Mouse (Mus musculus): Measurements from ENCODE around the gene Arvcf. TPM values are rescaled to one million over a fixed set of nuclear protein-coding genes. Genes with fewer than 3 reads are reported as not detected.

Arvcf gene
- polyA plus RNA-seq, 1 experiment from 2014 or later: 20.6 TPM

DNA sequence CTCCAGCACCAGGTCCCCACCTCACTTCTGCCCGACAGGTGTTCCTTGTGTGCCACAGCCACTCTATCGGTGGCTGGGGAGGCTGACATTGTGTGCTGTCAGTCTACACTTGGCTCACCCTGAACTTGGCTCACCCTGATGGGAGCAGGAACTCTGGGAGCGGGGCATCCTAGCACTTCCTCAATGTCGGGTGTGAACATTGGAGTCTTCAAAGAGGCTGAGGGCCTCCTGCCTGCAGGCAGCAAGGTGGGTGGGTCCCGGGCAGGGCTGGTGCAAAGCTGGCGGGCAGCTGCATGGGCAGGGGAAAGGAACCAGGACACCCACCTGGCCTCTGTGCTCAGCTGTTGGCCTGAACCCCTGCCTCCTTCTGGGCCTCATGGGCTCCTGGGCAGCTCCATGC, 88.1 kb downstream of the Arvcf start:
- 89% methylated on average over 6 of the region's 6 CpGs for WGBS
- H3K27ac ChIP-seq: no peak overlapping the region

DNA sequence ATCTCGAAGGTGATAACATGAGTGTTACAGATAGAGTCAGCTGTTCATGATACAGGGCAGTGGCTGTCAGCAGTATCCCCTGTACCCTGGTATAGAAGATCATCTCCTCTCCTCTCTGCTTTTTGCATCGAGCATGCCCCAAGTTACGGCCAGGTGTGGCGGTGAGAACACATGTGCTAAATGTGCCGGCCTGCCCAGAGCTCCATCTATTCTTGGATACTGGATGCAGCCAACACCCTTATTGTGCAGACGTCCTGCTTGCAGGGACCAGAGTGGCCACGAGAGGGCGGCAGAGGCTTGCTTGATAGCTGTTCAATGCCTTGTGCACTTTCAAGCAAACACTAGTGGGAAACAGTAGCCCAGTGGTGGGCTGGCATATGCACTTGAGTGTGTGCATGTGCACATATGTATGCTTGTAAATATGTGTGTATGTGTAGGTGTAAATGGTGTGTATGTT, 95.4 kb downstream of the Arvcf start:
- DNase-seq (ENCODE audit: low spot score): peak; percentile 89
- Histone ChIP-seq H3K9ac (ENCODE audit: low read depth, low read length) (no peak overlapping the region), H3K27me3 (ENCODE audit: insufficient read depth, low read length) (no peaks in the 10 kb centered on the region), H3K36me3 (ENCODE audit: insufficient read depth, low read length) (0 out of 2 replicates have a peak, but pooled peaks cover 17% of the 10 kb centered on the region), H3K4me1 (replicated peaks; ENCODE audit: insufficient read depth, low read length) (peaks cover 10% of the 10 kb centered on the region), H3K9me3 (replicated peaks; ENCODE audit: low read length) (no peaks in the 10 kb centered on the region), H3K4me2 (ENCODE audit: low read length) (no peak overlapping the region), H3K4me3 (replicated peaks; ENCODE audit: low read depth, low read length) (no peak overlapping the region), H3K27ac (no peak overlapping the region)
- TF ChIP-seq CTCF (IDR thresholded peaks at IDR 0.05; ENCODE audit: low read depth): peak; percentile 100
- ATAC-seq (replicated peaks; ENCODE audit: low FRiP score, low read depth): peak; percentile 37; the same call in 1 of the 2 replicates
- WGBS: 24% methylated on average over 8 of the region's 8 CpGs

More for the DNA sequence above, 88.1 kb downstream of the Arvcf start:
- no peak overlapping the region for H3K4me3 ChIP-seq (replicated peaks; ENCODE audit: low read depth, low read length)
- H3K4me1 ChIP-seq (replicated peaks; ENCODE audit: insufficient read depth, low read length): no peaks in the 10 kb centered on the region
- no peak for ATAC-seq (replicated peaks; ENCODE audit: low FRiP score, low read depth)
- DNase-seq (ENCODE audit: low spot score): no peak
- no peaks in the 10 kb centered on the region for H3K9me3 ChIP-seq (replicated peaks; ENCODE audit: low read length)
- H3K36me3 ChIP-seq (ENCODE audit: insufficient read depth, low read length): 0 out of 2 replicates have a peak, but pooled peaks cover 10% of the 10 kb centered on the region
- H3K9ac ChIP-seq (ENCODE audit: low read depth, low read length): no peak overlapping the region
- TF ChIP-seq CTCF (IDR thresholded peaks at IDR 0.05; ENCODE audit: low read depth): no peak
- no peaks in the 10 kb centered on the region for H3K27me3 ChIP-seq (ENCODE audit: insufficient read depth, low read length)
- H3K4me2 ChIP-seq (ENCODE audit: low read length): no peak overlapping the region

DNA sequence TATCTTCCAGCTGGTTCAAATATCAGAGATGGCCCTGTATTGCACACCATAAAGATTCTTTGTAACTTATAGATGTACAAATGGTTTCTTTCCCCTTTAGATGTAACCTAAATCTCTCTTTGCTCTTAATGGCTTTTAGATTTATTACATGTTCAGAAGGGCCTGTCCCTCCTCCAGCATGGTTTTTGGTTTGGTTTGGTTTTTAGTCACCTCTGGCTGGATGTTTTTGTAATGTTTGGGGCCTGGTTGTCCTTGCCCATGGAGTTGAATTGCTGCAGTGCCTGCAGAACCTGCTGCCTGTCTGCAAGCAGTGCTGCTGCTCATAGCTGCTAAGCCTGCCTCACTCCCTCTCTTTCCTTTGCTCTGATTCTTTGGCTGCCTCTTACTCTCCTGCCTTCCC, 99.3 kb downstream of the Arvcf start:
- Histone ChIP-seq H3K36me3 (ENCODE audit: insufficient read depth, low read length) (0 out of 2 replicates have a peak, but pooled peaks cover 7% of the 10 kb centered on the region), H3K4me2 (ENCODE audit: low read length) (no peak overlapping the region), H3K9me3 (replicated peaks; ENCODE audit: low read length) (no peaks in the 10 kb centered on the region), H3K4me3 (replicated peaks; ENCODE audit: low read depth, low read length) (no peak overlapping the region), H3K4me1 (replicated peaks; ENCODE audit: insufficient read depth, low read length) (peaks cover 22% of the 10 kb centered on the region), H3K27me3 (ENCODE audit: insufficient read depth, low read length) (no peaks in the 10 kb centered on the region), H3K9ac (ENCODE audit: low read depth, low read length) (no peak overlapping the region), H3K27ac (peak overlapping the region; percentile 31; the same call in 1 of the 2 replicates)
- DNase-seq (ENCODE audit: low spot score) (peak; percentile 40), ATAC-seq (replicated peaks; ENCODE audit: low FRiP score, low read depth) (no peak)
- TF ChIP-seq CTCF (IDR thresholded peaks at IDR 0.05; ENCODE audit: low read depth): no peak

DNA sequence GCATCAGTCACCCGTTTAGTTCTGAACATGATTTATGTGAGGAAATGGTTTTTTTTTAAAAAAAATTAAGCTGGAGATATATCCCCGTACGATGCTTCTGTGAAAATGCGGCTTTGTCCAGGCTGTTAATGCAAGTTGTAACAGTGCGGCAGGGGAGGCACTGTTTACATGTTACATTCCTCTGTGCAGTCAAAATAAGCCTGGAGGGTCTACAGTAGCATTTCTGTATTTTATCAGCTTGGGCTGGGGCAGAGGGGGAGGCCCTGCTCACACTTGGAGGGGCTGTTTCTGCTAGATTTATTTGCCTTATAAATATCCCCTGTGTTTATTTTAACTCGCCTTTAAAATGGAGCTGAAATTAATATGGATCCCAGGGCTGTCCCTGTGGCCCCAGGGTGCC, 100.1 kb downstream of the Arvcf start:
- DNase-seq (ENCODE audit: low spot score) (peak; percentile 75), ATAC-seq (replicated peaks; ENCODE audit: low FRiP score, low read depth) (no peak)
- peaks cover 23% of the 10 kb centered on the region for H3K4me1 ChIP-seq (replicated peaks; ENCODE audit: insufficient read depth, low read length)
- 18% methylated on average over 6 of the region's 6 CpGs for WGBS
- H3K4me2 ChIP-seq (ENCODE audit: low read length): no peak overlapping the region
- H3K36me3 ChIP-seq (ENCODE audit: insufficient read depth, low read length): 0 out of 2 replicates have a peak, but pooled peaks cover 4% of the 10 kb centered on the region
- no peak overlapping the region for H3K27ac ChIP-seq
- no peaks in the 10 kb centered on the region for H3K9me3 ChIP-seq (replicated peaks; ENCODE audit: low read length)
- no peak for TF ChIP-seq CTCF (IDR thresholded peaks at IDR 0.05; ENCODE audit: low read depth)
- no peaks in the 10 kb centered on the region for H3K27me3 ChIP-seq (ENCODE audit: insufficient read depth, low read length)
- H3K4me3 ChIP-seq (replicated peaks; ENCODE audit: low read depth, low read length): no peak overlapping the region
- 0 out of 2 replicates have a peak overlapping the region, but pooled peaks have one; percentile 24 for H3K9ac ChIP-seq (ENCODE audit: low read depth, low read length)

DNA sequence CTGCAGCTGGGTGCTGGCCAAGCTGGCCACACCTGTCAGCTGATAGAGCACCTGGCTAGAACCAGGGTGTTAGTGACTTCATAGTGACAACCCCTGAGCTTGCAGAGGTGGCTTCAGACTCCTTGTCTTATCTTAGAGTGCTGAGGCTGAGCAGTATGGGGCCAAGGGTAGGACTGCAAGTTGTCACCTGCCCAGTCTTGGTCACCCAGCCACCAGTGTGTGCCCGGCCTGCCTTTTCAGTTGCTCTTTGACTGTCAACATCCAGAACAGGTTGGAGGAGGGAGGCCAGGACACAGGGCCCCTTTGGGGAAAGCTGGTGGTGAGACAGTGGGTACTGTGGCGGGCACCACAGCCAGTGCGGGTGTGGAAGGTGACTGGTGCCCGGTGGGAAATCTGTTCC, 101.0 kb downstream of the Arvcf start:
- no peak overlapping the region for H3K4me2 ChIP-seq (ENCODE audit: low read length)
- 0 out of 2 replicates have a peak, but pooled peaks cover 4% of the 10 kb centered on the region for H3K36me3 ChIP-seq (ENCODE audit: insufficient read depth, low read length)
- WGBS: 92% methylated on average over 4 of the region's 4 CpGs
- DNase-seq (ENCODE audit: low spot score): no peak
- H3K9ac ChIP-seq (ENCODE audit: low read depth, low read length): 0 out of 2 replicates have a peak overlapping the region, but pooled peaks have one; percentile 24
- H3K4me3 ChIP-seq (replicated peaks; ENCODE audit: low read depth, low read length): no peak overlapping the region
- TF ChIP-seq CTCF (IDR thresholded peaks at IDR 0.05; ENCODE audit: low read depth): no peak
- H3K4me1 ChIP-seq (replicated peaks; ENCODE audit: insufficient read depth, low read length): peaks cover 23% of the 10 kb centered on the region
- no peaks in the 10 kb centered on the region for H3K27me3 ChIP-seq (ENCODE audit: insufficient read depth, low read length)
- ATAC-seq (replicated peaks; ENCODE audit: low FRiP score, low read depth): no peak
- H3K27ac ChIP-seq: no peak overlapping the region
- no peaks in the 10 kb centered on the region for H3K9me3 ChIP-seq (replicated peaks; ENCODE audit: low read length)

DNA sequence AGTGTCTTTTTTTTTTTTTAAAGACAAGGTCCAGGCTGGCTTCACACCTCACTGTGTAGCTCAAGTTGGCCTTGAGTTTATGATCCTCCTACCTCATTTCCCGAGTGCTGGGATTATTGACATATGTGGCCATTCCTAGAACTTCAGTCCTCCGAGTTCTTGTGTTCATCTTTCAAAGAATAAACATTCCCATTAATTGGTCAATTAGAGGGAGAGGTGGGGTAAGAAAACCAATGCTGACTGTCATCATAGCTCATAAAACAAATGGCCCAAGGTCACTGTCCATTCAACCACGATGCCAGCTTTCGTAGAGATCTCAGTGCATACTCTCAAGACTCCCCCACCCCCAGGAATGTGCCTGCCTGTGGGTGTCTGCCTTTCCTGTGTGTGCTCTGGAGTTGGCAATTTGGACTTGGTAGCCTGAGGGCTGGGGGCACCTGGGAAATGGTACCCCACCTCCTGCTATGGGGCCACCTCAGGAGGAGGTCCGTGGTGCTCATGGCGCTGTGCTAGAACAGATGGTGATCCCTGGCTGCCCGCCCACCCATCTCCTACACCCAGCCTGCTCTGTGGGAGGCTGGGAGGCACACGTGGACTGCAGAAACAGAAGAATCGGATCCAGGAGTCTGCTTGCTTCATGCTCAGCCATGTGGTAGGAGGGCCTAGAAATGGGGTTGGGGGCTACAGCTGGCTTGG, 103.7 kb downstream of the Arvcf start:
- Histone ChIP-seq H3K9me3 (replicated peaks; ENCODE audit: low read length) (no peaks in the 10 kb centered on the region), H3K4me1 (replicated peaks; ENCODE audit: insufficient read depth, low read length) (peaks cover 23% of the 10 kb centered on the region), H3K27me3 (ENCODE audit: insufficient read depth, low read length) (no peaks in the 10 kb centered on the region), H3K9ac (ENCODE audit: low read depth, low read length) (no peak overlapping the region), H3K4me3 (replicated peaks; ENCODE audit: low read depth, low read length) (no peak overlapping the region), H3K4me2 (ENCODE audit: low read length) (no peak overlapping the region), H3K27ac (no peak overlapping the region), H3K36me3 (ENCODE audit: insufficient read depth, low read length) (peaks cover 9% of the 10 kb centered on the region; the same call in 1 of the 2 replicates)
- 35% methylated on average over 9 of the region's 9 CpGs for WGBS
- no peak for TF ChIP-seq CTCF (IDR thresholded peaks at IDR 0.05; ENCODE audit: low read depth)
- DNase-seq (ENCODE audit: low spot score): peak; percentile 75
- ATAC-seq (replicated peaks; ENCODE audit: low FRiP score, low read depth): peak; percentile 44
